Mouse (Mus musculus) cerebellum, postnatal 10 days (tissue): ENCODE data around the gene Hras.

Source experiments
- DNase-seq, 2 experiments: peaks; one replicate each; pipeline ENCODE4 v3.0.0; 2021; ENCODE audit warnings: mixed read lengths in 2 of 2

Hras gene

GRCm38 (mm10) chr7:141193948-141194347 lies at the start of gene Hras, which contains the start of gene Lrrc56:
TSS of gene Hras (minus strand) at chr7:141194005.
TSS of gene Lrrc56 (plus strand) at chr7:141194157.
- peak; percentile 98 to 99 for DNase-seq

- DNase-seq = no peak
Observed at GRCm38 (mm10) chr7:141231551-141231950, 37.7 kb upstream of the Hras start.

GRCm38 (mm10) chr7:141231111-141231510 lies 37.3 kb upstream of the Hras start:
- peak; percentile 57 to 73 for DNase-seq

- DNase-seq = no peak
Observed at GRCm38 (mm10) chr7:141230570-141230969, 36.8 kb upstream of the Hras start.

GRCm38 (mm10) chr7:141229702-141230101 lies 35.9 kb upstream of the Hras start:
- DNase-seq = no peak

GRCm38 (mm10) chr7:141228279-141229067 lies 34.7 kb upstream of the Hras start, which contains the start of gene Phrf1:
TSS of gene Phrf1 (plus strand) at chr7:141228784.
- peak; percentile 98 to 99 for DNase-seq

- DNase-seq = no peak
Observed at GRCm38 (mm10) chr7:141227796-141228195, 34.0 kb upstream of the Hras start.

- no peak for DNase-seq
Observed at GRCm38 (mm10) chr7:141226535-141226934, 32.7 kb upstream of the Hras start.

- no peak for DNase-seq
Observed at GRCm38 (mm10) chr7:141222696-141223215, 29.0 kb upstream of the Hras start.

- no peak for DNase-seq
Observed at GRCm38 (mm10) chr7:141222126-141222467, 28.3 kb upstream of the Hras start.

GRCm38 (mm10) chr7:141221249-141222125 lies 27.7 kb upstream of the Hras start:
- peak; percentile 97 to 98 for DNase-seq

GRCm38 (mm10) chr7:141220377-141220776 lies 26.6 kb upstream of the Hras start:
- DNase-seq = no peak

GRCm38 (mm10) chr7:141219558-141220099 lies 25.8 kb upstream of the Hras start:
- DNase-seq = no peak

GRCm38 (mm10) chr7:141218557-141219133 lies 24.8 kb upstream of the Hras start:
- no peak for DNase-seq

GRCm38 (mm10) chr7:141218141-141218540 lies 24.3 kb upstream of the Hras start:
- DNase-seq = no peak

GRCm38 (mm10) chr7:141217343-141218013 lies 23.7 kb upstream of the Hras start:
- DNase-seq = no peak

- DNase-seq = no peak
Observed at GRCm38 (mm10) chr7:141216894-141217293, 23.1 kb upstream of the Hras start.

- DNase-seq = peak; percentile 60 to 63
Observed at GRCm38 (mm10) chr7:141215880-141216733, 22.3 kb upstream of the Hras start.

- peak; percentile 96 to 97 for DNase-seq
Observed at GRCm38 (mm10) chr7:141215101-141215879, 21.5 kb upstream of the Hras start, which contains the start of gene Rassf7. TSS of gene Rassf7 (plus strand) at chr7:141215860.

- no peak for DNase-seq
Observed at GRCm38 (mm10) chr7:141214310-141214709, 20.5 kb upstream of the Hras start.
